Mouse (Mus musculus): ENCODE data around the gene Gpc6.

- no peak for TF ChIP-seq EP300 (optimal IDR thresholded peaks at IDR 0.05)
- no peak for TF ChIP-seq CTCF (IDR thresholded peaks at IDR 0.05; ENCODE audit: low read depth)
Measured at GRCm38 (mm10) chr14:117050877-117051276, 125.8 kb downstream of the Gpc6 start.

Data from stomach, postnatal 0 days (tissue).